Mouse (Mus musculus): ENCODE measurements around the gene Dnajc22. TPM values are rescaled to one million over a fixed set of nuclear protein-coding genes. Genes with fewer than 3 reads are reported as not detected.

Dnajc22 gene
- polyA plus RNA-seq, 1 experiment from 2014 or later, result 8.0 TPM

- no peaks in the 10 kb centered on the region for H3K36me3 ChIP-seq (ENCODE audit: insufficient read depth, low read length)
- H3K27ac ChIP-seq (ENCODE audit: low read length), result peak within 1 kb of the TSS; percentile 94
- WGBS, result under 1% methylated on average over 12 of the region's 12 CpGs
- H3K27me3 ChIP-seq (ENCODE audit: insufficient read depth, low read length), result no peaks in the 10 kb centered on the region
- H3K4me2 ChIP-seq (replicated peaks; ENCODE audit: low read depth, low read length), result peak within 1 kb of the TSS; percentile 77
- H3K9me3 ChIP-seq (ENCODE audit: low read length), result no peaks in the 10 kb centered on the region
- peaks cover 29% of the 10 kb centered on the region for H3K4me1 ChIP-seq (ENCODE audit: insufficient read depth, low read length)
- peak within 1 kb of the TSS; percentile 95 for H3K9ac ChIP-seq (replicated peaks; ENCODE audit: low read length)
- peak within 1 kb of the TSS; percentile 86 for H3K4me3 ChIP-seq (ENCODE audit: low read length)
- no peak for ATAC-seq (ENCODE audit: low FRiP score, low TSS enrichment)
These were observed 32.7 kb downstream of the Dnajc22 start, which contains the start of gene Spats2 for GRCm38 (mm10) chr15:99125711-99126080. TSS of gene Spats2 (plus strand) at chr15:99125916.

- WGBS, result under 1% methylated on average over 89 of the region's 115 CpGs
- ATAC-seq (ENCODE audit: low FRiP score, low TSS enrichment), result peak; percentile 89
These were observed 33.3 kb downstream of the Dnajc22 start for GRCm38 (mm10) chr15:99126081-99126815.

GRCm38 (mm10) chr15:99126816-99127365 is 33.9 kb downstream of the Dnajc22 start:
- peak overlapping the region; percentile 94 for H3K27ac ChIP-seq (ENCODE audit: low read length)
- H3K36me3 ChIP-seq (ENCODE audit: insufficient read depth, low read length), result no peaks in the 10 kb centered on the region
- H3K27me3 ChIP-seq (ENCODE audit: insufficient read depth, low read length), result no peaks in the 10 kb centered on the region
- H3K9me3 ChIP-seq (ENCODE audit: low read length), result no peaks in the 10 kb centered on the region
- peak overlapping the region; percentile 77 for H3K4me2 ChIP-seq (replicated peaks; ENCODE audit: low read depth, low read length)
- peaks cover 31% of the 10 kb centered on the region for H3K4me1 ChIP-seq (ENCODE audit: insufficient read depth, low read length)
- H3K9ac ChIP-seq (replicated peaks; ENCODE audit: low read length), result peak overlapping the region; percentile 95
- under 1% methylated on average over 31 of the region's 35 CpGs for WGBS
- peak overlapping the region; percentile 86 for H3K4me3 ChIP-seq (ENCODE audit: low read length)
- peak; percentile 21; the same call in 1 of the 2 replicates for ATAC-seq (ENCODE audit: low FRiP score, low TSS enrichment)

More at GRCm38 (mm10) chr15:99126081-99126815, 33.3 kb downstream of the Dnajc22 start:
- Histone ChIP-seq H3K27me3 (ENCODE audit: insufficient read depth, low read length) (no peaks in the 10 kb centered on the region), H3K36me3 (ENCODE audit: insufficient read depth, low read length) (no peaks in the 10 kb centered on the region), H3K27ac (ENCODE audit: low read length) (peak overlapping the region; percentile 94), H3K4me1 (ENCODE audit: insufficient read depth, low read length) (peaks cover 29% of the 10 kb centered on the region), H3K4me2 (replicated peaks; ENCODE audit: low read depth, low read length) (peak overlapping the region; percentile 77), H3K9ac (replicated peaks; ENCODE audit: low read length) (peak overlapping the region; percentile 95), H3K9me3 (ENCODE audit: low read length) (no peaks in the 10 kb centered on the region), H3K4me3 (ENCODE audit: low read length) (peak overlapping the region; percentile 86)

GRCm38 (mm10) chr15:99127851-99128522 is 35.0 kb downstream of the Dnajc22 start:
- Histone ChIP-seq H3K4me1 (ENCODE audit: insufficient read depth, low read length) (peaks cover 31% of the 10 kb centered on the region), H3K9ac (replicated peaks; ENCODE audit: low read length) (peak overlapping the region; percentile 52), H3K4me3 (ENCODE audit: low read length) (peak overlapping the region; percentile 86), H3K36me3 (ENCODE audit: insufficient read depth, low read length) (no peaks in the 10 kb centered on the region), H3K9me3 (ENCODE audit: low read length) (no peaks in the 10 kb centered on the region), H3K27me3 (ENCODE audit: insufficient read depth, low read length) (no peaks in the 10 kb centered on the region), H3K4me2 (replicated peaks; ENCODE audit: low read depth, low read length) (peak overlapping the region; percentile 77), H3K27ac (ENCODE audit: low read length) (no peak overlapping the region)
- 64% methylated on average over 6 of the region's 6 CpGs for WGBS
- ATAC-seq (ENCODE audit: low FRiP score, low TSS enrichment), result no peak

- Histone ChIP-seq H3K9me3 (ENCODE audit: low read length) (no peaks in the 10 kb centered on the region), H3K9ac (replicated peaks; ENCODE audit: low read length) (0 out of 2 replicates have a peak overlapping the region, but pooled peaks have one; percentile 1), H3K4me1 (ENCODE audit: insufficient read depth, low read length) (peaks cover 31% of the 10 kb centered on the region), H3K4me3 (ENCODE audit: low read length) (no peak overlapping the region), H3K27me3 (ENCODE audit: insufficient read depth, low read length) (no peaks in the 10 kb centered on the region), H3K36me3 (ENCODE audit: insufficient read depth, low read length) (no peaks in the 10 kb centered on the region), H3K4me2 (replicated peaks; ENCODE audit: low read depth, low read length) (no peak overlapping the region), H3K27ac (ENCODE audit: low read length) (peak overlapping the region; percentile 21)
- WGBS, result 67% methylated on average over 11 of the region's 11 CpGs
- ATAC-seq (ENCODE audit: low FRiP score, low TSS enrichment), result no peak
These were observed 36.5 kb downstream of the Dnajc22 start for GRCm38 (mm10) chr15:99129441-99129840.

GRCm38 (mm10) chr15:99129956-99130910 is 37.3 kb downstream of the Dnajc22 start:
- Histone ChIP-seq H3K9me3 (ENCODE audit: low read length) (no peaks in the 10 kb centered on the region), H3K9ac (replicated peaks; ENCODE audit: low read length) (0 out of 2 replicates have a peak overlapping the region, but pooled peaks have one; percentile 1), H3K36me3 (ENCODE audit: insufficient read depth, low read length) (no peaks in the 10 kb centered on the region), H3K4me3 (ENCODE audit: low read length) (no peak overlapping the region), H3K4me1 (ENCODE audit: insufficient read depth, low read length) (peaks cover 31% of the 10 kb centered on the region), H3K27me3 (ENCODE audit: insufficient read depth, low read length) (no peaks in the 10 kb centered on the region), H3K4me2 (replicated peaks; ENCODE audit: low read depth, low read length) (no peak overlapping the region), H3K27ac (ENCODE audit: low read length) (peak overlapping the region; percentile 21)
- ATAC-seq (ENCODE audit: low FRiP score, low TSS enrichment), result peak; percentile 20; the same call in 1 of the 2 replicates
- 41% methylated on average over 22 of the region's 22 CpGs for WGBS

GRCm38 (mm10) chr15:99138389-99138788 is 45.4 kb downstream of the Dnajc22 start:
- ATAC-seq (ENCODE audit: low FRiP score, low TSS enrichment), result no peak

GRCm38 (mm10) chr15:99139669-99140068 is 46.7 kb downstream of the Dnajc22 start:
- H3K9ac ChIP-seq (replicated peaks; ENCODE audit: low read length), result no peak overlapping the region
- peaks cover 10% of the 10 kb centered on the region; the same call in 1 of the 2 replicates for H3K36me3 ChIP-seq (ENCODE audit: insufficient read depth, low read length)
- no peaks in the 10 kb centered on the region; the same call in 1 of the 2 replicates for H3K4me1 ChIP-seq (ENCODE audit: insufficient read depth, low read length)
- H3K9me3 ChIP-seq (ENCODE audit: low read length), result peaks cover 3% of the 10 kb centered on the region; the same call in 1 of the 2 replicates
- no peak overlapping the region for H3K27ac ChIP-seq (ENCODE audit: low read length)
- no peak overlapping the region for H3K4me3 ChIP-seq (ENCODE audit: low read length)
- ATAC-seq (ENCODE audit: low FRiP score, low TSS enrichment), result no peak
- no peak overlapping the region for H3K4me2 ChIP-seq (replicated peaks; ENCODE audit: low read depth, low read length)
- H3K27me3 ChIP-seq (ENCODE audit: insufficient read depth, low read length), result no peaks in the 10 kb centered on the region
- 68% methylated on average over 6 of the region's 6 CpGs for WGBS

More at GRCm38 (mm10) chr15:99138389-99138788, 45.4 kb downstream of the Dnajc22 start:
- H3K4me3 ChIP-seq (ENCODE audit: low read length), result no peak overlapping the region
- no peaks in the 10 kb centered on the region for H3K27me3 ChIP-seq (ENCODE audit: insufficient read depth, low read length)
- no peak overlapping the region for H3K27ac ChIP-seq (ENCODE audit: low read length)
- peaks cover 3% of the 10 kb centered on the region; the same call in 1 of the 2 replicates for H3K9me3 ChIP-seq (ENCODE audit: low read length)
- H3K4me2 ChIP-seq (replicated peaks; ENCODE audit: low read depth, low read length), result no peak overlapping the region
- no peaks in the 10 kb centered on the region; the same call in 1 of the 2 replicates for H3K4me1 ChIP-seq (ENCODE audit: insufficient read depth, low read length)
- no peak overlapping the region for H3K9ac ChIP-seq (replicated peaks; ENCODE audit: low read length)
- peaks cover 10% of the 10 kb centered on the region; the same call in 1 of the 2 replicates for H3K36me3 ChIP-seq (ENCODE audit: insufficient read depth, low read length)
- WGBS, result 86% methylated on average over 5 of the region's 5 CpGs

GRCm38 (mm10) chr15:99150516-99150915 is 57.5 kb downstream of the Dnajc22 start:
- H3K4me3 ChIP-seq (ENCODE audit: low read length), result no peak overlapping the region
- 90% methylated on average over 7 of the region's 7 CpGs for WGBS
- no peaks in the 10 kb centered on the region for H3K27me3 ChIP-seq (ENCODE audit: insufficient read depth, low read length)
- no peaks in the 10 kb centered on the region for H3K4me1 ChIP-seq (ENCODE audit: insufficient read depth, low read length)
- H3K36me3 ChIP-seq (ENCODE audit: insufficient read depth, low read length), result peaks cover 32% of the 10 kb centered on the region
- H3K27ac ChIP-seq (ENCODE audit: low read length), result no peak overlapping the region
- H3K9ac ChIP-seq (replicated peaks; ENCODE audit: low read length), result no peak overlapping the region
- no peak overlapping the region for H3K4me2 ChIP-seq (replicated peaks; ENCODE audit: low read depth, low read length)
- H3K9me3 ChIP-seq (ENCODE audit: low read length), result no peaks in the 10 kb centered on the region
- no peak for ATAC-seq (ENCODE audit: low FRiP score, low TSS enrichment)

Measured in kidney, embryonic 16.5 days (tissue).